Mouse (Mus musculus) left cerebral cortex, postnatal 25 days (tissue): ENCODE results near the gene Pgpep1. TPM values are rescaled to one million over a fixed set of nuclear protein-coding genes. Genes with fewer than 3 reads are reported as not detected.

ENCODE experiments used
- DNase-seq, 2 experiments: peaks; one replicate each; pipeline ENCODE4 v3.0.0; 2022; ENCODE audit warnings: low spot score in 2 of 2, mixed read lengths in 1 of 2
- intact Hi-C: fragments of 180-260 bp; cut with DNase I; formaldehyde crosslinking; loops from one replicate; pipeline ENCODE4 v1.15.1; 2025
- total RNA-seq, 2 experiments: library from RNA; stranded (reverse); gene quantifications; 2 replicates each; pipeline ENCODE4 v1.2.3; 2021

The Pgpep1 gene
- total RNA-seq, 2 experiments from 2014 or later, result 12.7 to 18.1 TPM

DNA sequence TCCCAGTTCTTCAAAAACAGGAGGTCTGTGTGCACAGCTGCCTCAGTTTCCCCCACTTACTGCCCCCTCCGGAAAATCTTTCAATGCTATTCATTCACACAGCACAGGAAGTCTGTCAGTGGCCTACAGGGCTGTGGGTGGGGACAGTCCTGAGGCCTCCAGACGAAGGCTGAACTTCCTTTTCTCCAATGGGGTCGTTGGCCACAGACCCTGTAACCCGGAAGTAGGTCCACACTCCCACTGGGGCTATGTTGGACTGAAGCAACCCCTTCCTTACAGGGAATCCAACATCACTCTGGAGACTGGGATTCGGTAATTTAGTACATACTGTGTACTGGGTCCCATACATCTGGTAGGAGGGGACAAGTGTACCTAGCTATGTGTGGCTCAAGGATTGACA, 33.4 kb upstream of the Pgpep1 start:
- intact Hi-C loops, result no loop called here
- DNase-seq, result no peak

DNA sequence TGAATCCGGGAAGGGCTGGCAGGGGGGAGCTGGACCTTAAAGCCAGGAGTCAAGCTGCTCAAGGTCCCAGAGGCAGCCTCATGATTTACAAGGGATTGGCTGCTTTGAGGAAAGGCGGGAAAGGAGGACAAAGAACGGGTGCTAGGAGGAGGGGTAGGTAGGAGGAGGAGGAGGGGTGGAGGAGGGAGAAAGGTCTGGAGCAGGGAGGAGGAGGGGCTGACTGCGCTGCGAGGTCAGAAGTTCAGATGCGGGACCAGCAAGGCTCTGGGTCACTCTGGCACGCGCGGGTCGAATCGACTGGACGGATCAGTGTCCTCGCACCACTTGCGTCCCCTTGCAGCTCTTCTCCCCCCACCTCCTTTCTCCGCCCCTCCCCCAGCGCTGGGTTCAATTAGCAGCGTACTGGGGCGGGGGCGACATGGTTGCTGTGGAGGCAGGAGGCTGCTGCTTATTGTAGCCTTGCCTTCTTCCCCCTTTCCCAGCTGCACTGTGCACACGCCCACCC, 31.6 kb upstream of the Pgpep1 start:
- no peak for DNase-seq
- intact Hi-C loops, result no loop called here

GRCm38 (mm10) chr8:70691230-70691629, 31.0 kb upstream of the Pgpep1 start:
- intact Hi-C loops, result no loop called here
- DNase-seq, result no peak

DNA sequence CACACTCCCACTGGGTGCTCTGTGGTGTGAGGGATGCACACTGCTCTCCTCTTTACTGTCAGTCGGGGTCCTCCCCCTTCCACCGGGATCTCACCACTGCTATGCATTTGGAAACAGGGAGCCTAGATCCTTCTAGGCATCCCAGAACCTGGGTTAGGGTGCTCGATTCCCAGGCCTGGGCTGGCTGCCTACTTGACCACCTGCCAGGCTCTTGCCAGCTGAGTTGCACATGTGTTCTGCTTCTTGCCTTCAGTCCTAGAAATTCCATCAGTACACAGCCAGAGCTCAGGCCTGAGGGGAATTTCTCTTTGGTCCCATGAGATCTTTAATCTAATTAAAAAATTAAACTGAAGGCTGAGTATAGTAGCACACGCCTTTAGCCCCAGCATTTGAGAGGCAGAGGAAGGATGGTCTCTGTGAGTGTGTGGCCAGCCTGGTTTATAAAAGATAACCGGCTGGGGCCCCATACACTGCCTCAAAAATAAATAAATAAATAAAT, 29.8 kb upstream of the Pgpep1 start:
- no peak for DNase-seq
- intact Hi-C loops, result no loop called here

DNA sequence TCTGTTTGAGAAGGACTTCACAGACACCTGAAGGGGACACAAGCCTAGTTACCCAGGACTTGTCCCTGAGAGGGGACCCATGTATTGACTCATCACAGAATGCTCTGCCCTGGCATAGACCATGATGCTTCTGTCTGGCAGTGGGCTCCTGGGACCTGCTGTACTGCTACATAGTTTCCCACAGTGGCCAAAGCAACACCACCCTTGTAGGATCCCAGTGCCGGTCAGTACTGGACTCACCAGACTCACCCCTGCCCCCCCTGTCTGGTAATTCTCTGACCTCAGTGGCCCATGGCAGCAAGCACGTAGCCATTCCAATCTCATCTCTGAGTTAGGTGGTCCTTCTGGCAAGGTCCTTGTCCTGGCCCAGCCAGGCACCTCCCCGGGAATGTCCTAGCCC, 27.9 kb upstream of the Pgpep1 start:
- intact Hi-C loops, result no loop called here
- DNase-seq, result no peak

DNA sequence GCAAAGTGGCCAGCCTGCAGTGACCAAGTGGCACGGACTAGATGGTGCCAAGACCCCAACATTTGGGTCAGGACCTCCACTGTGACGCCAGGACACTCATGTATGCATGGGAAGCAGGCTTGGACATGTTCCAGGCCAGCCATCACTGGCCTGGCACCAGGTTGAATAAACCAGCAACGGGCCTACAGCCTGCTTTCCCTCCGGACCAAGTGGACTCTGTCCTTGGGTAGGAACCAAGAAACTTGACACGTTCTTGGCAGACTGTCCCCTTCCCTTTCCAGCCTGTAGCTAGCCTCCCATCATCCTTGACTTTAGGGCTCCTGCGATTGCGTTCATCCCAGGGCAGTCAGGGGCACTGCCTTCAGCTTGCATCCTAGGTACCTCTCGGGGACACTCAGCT, 27.4 kb upstream of the Pgpep1 start:
- intact Hi-C loops, result no loop called here
- no peak for DNase-seq

DNA sequence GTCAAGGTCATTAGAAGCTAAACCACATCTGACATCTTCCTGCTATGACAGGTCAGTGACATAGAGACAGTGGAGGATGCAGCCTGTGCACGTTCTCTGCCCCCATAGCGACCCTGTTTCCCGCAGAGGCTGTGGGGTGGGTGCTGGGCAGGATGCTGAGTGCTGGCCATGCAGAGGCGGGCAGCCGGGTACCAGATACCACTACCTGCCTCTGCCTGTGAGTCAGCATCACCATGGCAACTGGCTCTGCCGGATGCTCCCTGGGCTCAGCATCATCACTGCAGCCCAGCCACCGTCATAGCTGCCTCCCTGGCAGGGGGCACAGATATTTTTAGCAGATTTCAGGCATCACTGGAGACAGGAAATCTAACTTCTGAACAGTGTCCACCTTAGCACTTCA, 24.1 kb upstream of the Pgpep1 start:
- intact Hi-C loops, result no loop called here
- peak; percentile 86 to 97 for DNase-seq

DNA sequence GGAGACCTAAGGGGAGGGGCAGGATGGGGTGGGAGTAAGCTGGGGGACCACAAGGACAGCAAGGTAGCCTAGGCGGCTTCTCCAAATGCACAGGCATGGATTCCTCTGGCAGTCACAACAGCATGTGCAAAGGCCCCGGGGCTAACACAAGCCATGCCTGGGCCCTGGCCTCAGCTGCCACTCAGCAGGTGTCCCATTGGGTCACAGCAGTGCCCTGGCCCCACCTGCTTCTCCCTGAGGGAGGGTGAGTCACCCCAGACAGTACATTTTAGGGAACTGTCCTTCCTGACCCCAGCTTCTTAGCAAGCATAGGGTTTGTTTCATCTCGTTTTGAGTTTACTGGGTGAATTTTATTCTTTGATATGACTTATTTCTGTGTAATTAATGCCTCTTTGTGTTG, 22.5 kb upstream of the Pgpep1 start:
- intact Hi-C loops, result no loop called here
- no peak for DNase-seq

- DNase-seq, result peak in 1 of 2 experiments; percentile 85
- intact Hi-C loops, result no loop called here
Measured at GRCm38 (mm10) chr8:70682193-70682592, 22.0 kb upstream of the Pgpep1 start.

- intact Hi-C loops, result no loop called here
- DNase-seq, result no peak
Measured at GRCm38 (mm10) chr8:70681410-70681809, 21.2 kb upstream of the Pgpep1 start.

- no peak for DNase-seq
- intact Hi-C loops, result no loop called here
Measured at GRCm38 (mm10) chr8:70680039-70680438, 19.9 kb upstream of the Pgpep1 start.

DNA sequence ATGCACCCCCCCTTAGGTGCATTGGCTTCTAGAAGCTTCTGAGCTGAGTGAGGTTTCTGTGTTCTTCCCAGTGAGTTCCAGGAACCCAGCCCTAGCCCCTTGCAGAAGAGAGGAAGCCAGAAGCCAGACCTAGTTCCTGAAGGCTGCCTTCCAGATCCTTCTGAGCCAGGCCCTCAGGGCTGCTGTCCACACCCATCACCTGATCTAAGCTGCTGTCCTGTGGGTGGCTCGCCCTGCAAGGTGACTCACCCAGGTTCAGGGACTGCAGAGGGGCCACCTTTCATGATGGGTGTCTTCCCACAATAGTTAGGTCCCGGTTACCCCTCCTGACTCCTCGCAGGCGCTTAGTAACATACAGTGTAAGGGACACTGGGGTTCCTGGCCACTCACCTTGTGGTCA, 19.2 kb upstream of the Pgpep1 start:
- DNase-seq, result no peak
- intact Hi-C loops, result no loop called here

GRCm38 (mm10) chr8:70678679-70679078, 18.5 kb upstream of the Pgpep1 start:
- DNase-seq, result no peak
- intact Hi-C loops, result no loop called here

- intact Hi-C loops, result no loop called here
- DNase-seq, result no peak
Measured at GRCm38 (mm10) chr8:70677451-70678080, 17.4 kb upstream of the Pgpep1 start.

DNA sequence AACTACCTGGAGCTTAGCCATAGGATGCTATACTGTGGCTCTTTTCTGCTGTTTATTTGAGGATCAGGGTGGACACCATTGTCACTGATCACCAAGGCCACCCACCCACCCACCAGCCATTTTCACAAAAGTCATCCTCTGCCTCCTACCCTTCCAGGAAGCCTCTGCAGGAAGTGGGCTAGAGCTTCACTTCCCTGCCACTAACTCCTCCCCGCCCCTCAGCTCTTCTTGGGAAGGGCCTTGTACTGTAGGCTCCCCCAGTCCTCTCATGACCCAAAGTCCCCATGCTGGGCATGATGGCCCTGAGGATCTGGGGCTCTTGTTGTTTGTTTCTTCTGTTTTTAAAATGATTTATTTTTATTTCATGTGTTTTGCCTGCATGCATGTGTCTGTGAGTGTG, 15.1 kb upstream of the Pgpep1 start:
- no peak for DNase-seq
- intact Hi-C loops, result no loop called here

- intact Hi-C loops, result no loop called here
- DNase-seq, result no peak
Measured at GRCm38 (mm10) chr8:70674716-70675115, 14.5 kb upstream of the Pgpep1 start.

DNA sequence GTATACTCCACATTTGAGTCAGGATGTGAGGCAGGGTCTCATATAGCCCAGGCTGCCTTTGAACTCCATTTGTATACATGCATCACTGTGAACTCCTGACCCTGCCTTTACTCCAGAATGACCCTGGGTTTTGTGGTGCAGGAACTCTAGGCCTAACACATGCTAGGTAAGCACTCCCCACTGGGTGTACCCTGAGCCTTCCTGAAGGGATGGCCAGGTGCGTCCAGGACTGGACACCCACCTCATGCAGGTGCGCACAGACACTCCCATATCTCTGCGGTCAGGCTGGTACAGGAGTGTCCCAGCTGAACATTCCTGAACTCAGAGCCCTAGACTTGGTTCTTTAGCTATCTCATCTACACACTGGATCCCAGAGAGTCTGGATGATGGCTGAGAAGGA, 13.9 kb upstream of the Pgpep1 start:
- DNase-seq, result no peak
- intact Hi-C loops, result no loop called here

- intact Hi-C loops, result loop anchor here (1.0 kb wide), 1 partner anchor 27 kb away; no protein-coding TSS in a partner anchor
Measured at GRCm38 (mm10) chr8:70673079-70673856, 13.1 kb upstream of the Pgpep1 start, which contains the start of gene Lsm4. Lsm4 (plus strand) TSS chr8:70673248.

DNA sequence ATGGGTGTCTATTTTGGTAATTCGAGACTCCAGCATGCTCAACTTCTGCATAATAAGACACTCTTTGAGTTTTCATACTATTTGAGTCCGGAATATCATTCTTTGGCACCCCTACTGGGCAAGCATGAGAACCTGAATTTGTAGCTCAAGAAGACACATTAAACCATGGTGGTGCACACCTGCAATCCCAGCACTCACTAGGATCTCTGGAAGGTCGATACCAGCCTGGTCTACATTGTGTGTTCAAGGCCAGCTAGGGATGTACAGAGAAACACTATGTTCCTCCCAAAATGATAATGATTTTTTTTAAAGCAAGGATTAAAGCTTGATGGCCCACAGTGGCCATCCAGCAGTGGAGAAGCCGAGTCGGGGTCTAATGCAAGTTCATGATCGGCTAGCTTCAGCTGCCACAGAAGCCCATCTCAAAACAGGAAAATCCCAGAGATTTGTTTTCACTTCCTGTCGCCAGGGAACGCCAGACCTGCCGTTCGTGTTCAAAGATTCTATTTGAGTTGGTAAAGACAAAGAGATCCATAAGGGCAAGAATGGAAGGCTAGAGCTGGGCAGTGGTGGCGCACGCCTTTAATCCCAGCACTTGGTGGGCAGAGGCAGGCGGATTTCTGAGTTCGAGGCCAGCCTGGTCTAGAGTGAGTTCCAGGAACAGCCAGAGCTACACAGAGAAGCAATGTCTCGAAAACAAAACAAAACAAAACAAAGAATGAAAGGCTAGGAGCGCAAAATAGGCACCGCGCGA, 12.3 kb upstream of the Pgpep1 start:
- no peak for DNase-seq
- intact Hi-C loops, result loop anchor here (1.0 kb wide), 1 partner anchor 28 kb away; no protein-coding TSS in a partner anchor

More at GRCm38 (mm10) chr8:70673079-70673856, 13.1 kb upstream of the Pgpep1 start, which contains the start of gene Lsm4:
- peak; percentile 98 to 99 for DNase-seq
